Mouse (Mus musculus) myocyte (in vitro differentiated cells): Measurements from ENCODE around the gene Slirp. TPM values are rescaled to one million over a fixed set of nuclear protein-coding genes. Genes with fewer than 3 reads are reported as not detected.

Experiments
- H3K27me3 ChIP-seq: one replicate; pipeline ENCODE4 v1.6.1; 2011; ENCODE audit not compliant: control insufficient read depth, insufficient read depth, insufficient read length
- H3K36me3 ChIP-seq: one replicate; pipeline ENCODE4 v1.6.1; 2011; ENCODE audit not compliant: control insufficient read depth, insufficient read depth
- H3K4me2 ChIP-seq: one replicate; pipeline ENCODE4 v1.6.1; 2011; ENCODE audit warnings: low read depth, control low read depth
- H3K4me3 ChIP-seq: one replicate; pipeline ENCODE4 v1.5.1; 2011; ENCODE audit warnings: mild to moderate bottlenecking, control low read depth, moderate library complexity
- H3K79me2 ChIP-seq: one replicate; pipeline ENCODE4 v1.6.1; 2011; ENCODE audit not compliant: control insufficient read depth, insufficient read depth
- H3ac ChIP-seq: one replicate; pipeline ENCODE4 v1.6.1; 2011; ENCODE audit not compliant: control insufficient read depth, insufficient read length
- CEBPB ChIP-seq: IDR thresholded peaks from 2 replicates; pipeline ENCODE4 v1.6.1; 2011; ENCODE audit warnings: mild to moderate bottlenecking, moderate library complexity; ENCODE audit not compliant: poor library complexity, insufficient read depth, severe bottlenecking
- E2F4 ChIP-seq: IDR thresholded peaks from one replicate; pipeline ENCODE4 v1.6.1; 2011; ENCODE audit warnings: mild to moderate bottlenecking, control low read depth, moderate library complexity; ENCODE audit not compliant: insufficient read depth
- MAX ChIP-seq: IDR thresholded peaks from one replicate; pipeline ENCODE4 v1.6.1; 2011; ENCODE audit warnings: low read depth, mild to moderate bottlenecking, control low read depth
- MYOD1 ChIP-seq, 3 experiments: IDR thresholded peaks; one replicate each; pipeline ENCODE4 v1.6.1; 2011; ENCODE audit warnings: control low read depth in 2 of 3, low read depth in 2 of 3, mild to moderate bottlenecking in 2 of 3, moderate library complexity in 1 of 3; ENCODE audit not compliant: insufficient read length in 2 of 3, control insufficient read depth in 1 of 3
- MYOG ChIP-seq, 3 experiments: IDR thresholded peaks; one replicate each; pipeline ENCODE4 v1.6.1; 2011; ENCODE audit warnings: control low read depth in 2 of 3, low read depth in 2 of 3, mild to moderate bottlenecking in 2 of 3; ENCODE audit not compliant: insufficient read length in 2 of 3, control insufficient read depth in 1 of 3, insufficient read depth in 1 of 3
- POLR2A ChIP-seq: IDR thresholded peaks from one replicate; pipeline ENCODE4 v1.6.1; 2011; ENCODE audit warnings: low read depth, mild to moderate bottlenecking, control low read depth, moderate library complexity; ENCODE audit not compliant: insufficient read length
- POLR2AphosphoS2 ChIP-seq: IDR thresholded peaks from one replicate; pipeline ENCODE4 v1.6.1; 2011; ENCODE audit warnings: low read depth, control low read depth; ENCODE audit not compliant: insufficient read length
- REST ChIP-seq: IDR thresholded peaks from one replicate; pipeline ENCODE4 v1.6.1; 2011; ENCODE audit warnings: mild to moderate bottlenecking, control low read depth, moderate library complexity; ENCODE audit not compliant: insufficient read depth, insufficient read length
- SRF ChIP-seq: IDR thresholded peaks from one replicate; pipeline ENCODE4 v1.6.1; 2011; ENCODE audit warnings: low read depth; ENCODE audit not compliant: control insufficient read depth, insufficient read length
- TCF12 ChIP-seq: IDR thresholded peaks from one replicate; pipeline ENCODE4 v1.6.1; 2011; ENCODE audit warnings: mild to moderate bottlenecking, control low read depth; ENCODE audit not compliant: poor library complexity, insufficient read depth, severe bottlenecking
- TCF3 ChIP-seq: IDR thresholded peaks from one replicate; pipeline ENCODE4 v1.6.1; 2011; ENCODE audit warnings: low read depth, control low read depth; ENCODE audit not compliant: insufficient read length
- USF1 ChIP-seq: IDR thresholded peaks from one replicate; pipeline ENCODE4 v1.6.1; 2011; ENCODE audit warnings: low read depth, mild to moderate bottlenecking, control low read depth, moderate library complexity
- polyA plus RNA-seq: library from polyadenylated mRNA; unstranded; fragments of >200 nt; fragmentation: generic; extraction: Trizol; gene quantifications from one replicate; pipeline ENCODE4 v1.2.1, GENCODE M21; 2012; ENCODE audit warnings: missing spikeins

The Slirp gene
- polyA plus RNA-seq, 1 experiment, result 101 TPM

- no peak overlapping the region for H3K4me2 ChIP-seq
- no peak overlapping the region for H3ac ChIP-seq
- TF ChIP-seq E2F4 (no peak), MYOG (IDR thresholded peaks at IDR 0.05; ENCODE audit: control insufficient read depth in 1 of 3, insufficient read depth in 1 of 3, insufficient read length in 2 of 3, low read depth in 2 of 3) (no peak), MAX (no peak), SRF (no peak), POLR2A (no peak), POLR2AphosphoS2 (no peak)
- no peaks in the 10 kb centered on the region for H3K27me3 ChIP-seq
- no peaks in the 10 kb centered on the region for H3K79me2 ChIP-seq
- H3K36me3 ChIP-seq, result no peaks in the 10 kb centered on the region
- no peak overlapping the region for H3K4me3 ChIP-seq
Observed at GRCm38 (mm10) chr12:87409123-87409522, 34.6 kb upstream of the Slirp start.

DNA sequence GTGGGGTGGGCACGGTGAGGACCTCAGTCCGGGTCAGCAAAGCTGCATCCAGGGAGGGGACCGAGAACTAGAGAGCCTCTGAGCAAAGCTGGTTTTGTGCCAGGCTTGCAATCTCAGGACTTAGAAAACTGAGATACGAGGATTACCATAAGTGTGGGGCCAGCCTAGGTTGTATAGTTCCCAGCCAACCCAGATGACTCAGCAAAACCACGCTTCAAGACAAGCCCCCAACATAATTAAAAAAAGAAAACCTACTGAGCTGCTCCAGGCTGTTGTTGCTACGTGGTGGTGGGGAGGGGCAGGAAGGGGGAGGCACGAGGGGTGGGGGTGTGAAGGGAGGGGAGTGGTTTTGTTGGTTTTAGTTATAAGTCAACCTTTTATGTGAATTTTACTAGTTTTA, 32.7 kb upstream of the Slirp start:
- H3K27me3 ChIP-seq, result no peaks in the 10 kb centered on the region
- H3K79me2 ChIP-seq, result no peaks in the 10 kb centered on the region
- no peak overlapping the region for H3K4me3 ChIP-seq
- H3K36me3 ChIP-seq, result no peaks in the 10 kb centered on the region
- H3K4me2 ChIP-seq, result no peak overlapping the region
- TF ChIP-seq MYOD1 (IDR thresholded peaks at IDR 0.05; ENCODE audit: control insufficient read depth in 1 of 3, insufficient read length in 2 of 3, low read depth in 2 of 3) (no peak), POLR2A (no peak), CEBPB (no peak), MAX (no peak), USF1 (no peak), TCF12 (no peak), E2F4 (no peak), MYOG (IDR thresholded peaks at IDR 0.05; ENCODE audit: control insufficient read depth in 1 of 3, insufficient read depth in 1 of 3, insufficient read length in 2 of 3, low read depth in 2 of 3) (no peak), SRF (no peak), REST (no peak), POLR2AphosphoS2 (no peak), TCF3 (no peak)
- H3ac ChIP-seq, result no peak overlapping the region

DNA sequence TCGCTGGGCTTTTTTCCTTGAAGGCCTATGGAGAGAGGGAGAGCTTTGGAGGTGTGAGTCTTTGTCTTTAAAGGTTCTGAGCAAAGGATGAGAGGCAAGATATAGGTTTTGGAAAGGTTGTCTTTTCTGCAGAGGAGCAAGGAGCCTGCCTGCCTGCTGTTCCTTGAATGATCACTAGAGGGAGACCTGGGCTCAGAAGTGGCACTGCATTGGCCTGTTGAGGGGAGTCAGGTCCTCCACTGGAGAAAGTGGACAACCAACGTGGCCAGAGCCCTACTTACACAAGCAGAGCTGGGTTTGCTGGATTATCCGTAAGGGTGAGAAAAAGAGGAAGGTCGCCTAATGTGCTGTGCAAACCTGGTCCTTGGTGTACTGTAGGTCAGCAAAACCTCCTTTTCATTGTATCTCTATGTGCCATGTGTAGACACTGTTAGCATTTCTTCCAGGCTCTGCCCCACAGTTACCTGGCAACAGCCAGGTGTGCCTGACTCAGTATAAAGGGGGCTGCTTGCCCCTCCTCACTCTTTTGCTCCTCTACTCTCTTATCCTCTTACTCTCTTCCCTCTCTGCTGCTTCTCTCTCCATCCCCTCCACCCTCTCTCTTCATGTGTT, 30.4 kb upstream of the Slirp start:
- no peak for TF ChIP-seq CEBPB
- no peak for TF ChIP-seq USF1
- no peak for TF ChIP-seq TCF3
- no peak for TF ChIP-seq POLR2AphosphoS2
- no peak for TF ChIP-seq POLR2A
- TF ChIP-seq TCF12, result no peak
- no peak for TF ChIP-seq SRF
- no peak for TF ChIP-seq E2F4
- Histone ChIP-seq H3K79me2 (no peaks in the 10 kb centered on the region), H3K36me3 (no peaks in the 10 kb centered on the region), H3K4me3 (no peak overlapping the region), H3K27me3 (no peaks in the 10 kb centered on the region), H3ac (no peak overlapping the region), H3K4me2 (no peak overlapping the region)

- H3ac ChIP-seq, result no peak overlapping the region
- no peak overlapping the region for H3K4me2 ChIP-seq
- no peaks in the 10 kb centered on the region for H3K27me3 ChIP-seq
- H3K79me2 ChIP-seq, result no peaks in the 10 kb centered on the region
- TF ChIP-seq TCF3, result no peak
- no peak for TF ChIP-seq MYOD1 (IDR thresholded peaks at IDR 0.05; ENCODE audit: control insufficient read depth in 1 of 3, insufficient read length in 2 of 3, low read depth in 2 of 3)
- TF ChIP-seq MYOG (IDR thresholded peaks at IDR 0.05; ENCODE audit: control insufficient read depth in 1 of 3, insufficient read depth in 1 of 3, insufficient read length in 2 of 3, low read depth in 2 of 3), result no peak
- TF ChIP-seq REST, result no peak
- no peak for TF ChIP-seq SRF
- TF ChIP-seq USF1, result no peak
- no peak for TF ChIP-seq TCF12
- no peaks in the 10 kb centered on the region for H3K36me3 ChIP-seq
- H3K4me3 ChIP-seq, result no peak overlapping the region
Observed at GRCm38 (mm10) chr12:87415358-87415757, 28.3 kb upstream of the Slirp start.

GRCm38 (mm10) chr12:87416690-87417089, 27.0 kb upstream of the Slirp start:
- Histone ChIP-seq H3K4me3 (no peak overlapping the region), H3K79me2 (no peaks in the 10 kb centered on the region), H3K27me3 (no peaks in the 10 kb centered on the region), H3K36me3 (no peaks in the 10 kb centered on the region), H3K4me2 (no peak overlapping the region), H3ac (no peak overlapping the region)
- TF ChIP-seq SRF, result no peak
- TF ChIP-seq TCF12, result no peak
- no peak for TF ChIP-seq CEBPB
- TF ChIP-seq USF1, result no peak
- no peak for TF ChIP-seq MYOD1 (IDR thresholded peaks at IDR 0.05; ENCODE audit: control insufficient read depth in 1 of 3, insufficient read length in 2 of 3, low read depth in 2 of 3)
- no peak for TF ChIP-seq REST
- no peak for TF ChIP-seq MYOG (IDR thresholded peaks at IDR 0.05; ENCODE audit: control insufficient read depth in 1 of 3, insufficient read depth in 1 of 3, insufficient read length in 2 of 3, low read depth in 2 of 3)
- TF ChIP-seq POLR2AphosphoS2, result no peak
